Mouse (Mus musculus) CH12.LX (cell line): ENCODE data around the gene Clpb. TPM values are rescaled to one million over a fixed set of nuclear protein-coding genes. Genes with fewer than 3 reads are reported as not detected.

Experiments used
- DNase-seq: peaks from one replicate; pipeline ENCODE4 v3.0.0-alpha.2; 2013; ENCODE audit errors: extremely low read depth
- H3K27ac ChIP-seq: 2 replicates; pipeline ENCODE4 v1.5.1; 2012; ENCODE audit warnings: low read depth, mild to moderate bottlenecking, control low read depth, moderate library complexity; ENCODE audit not compliant: insufficient read depth
- H3K27me3 ChIP-seq: replicated peaks from 2 replicates; pipeline ENCODE3; 2012; ENCODE audit warnings: inconsistent platforms
- H3K36me3 ChIP-seq, 2 experiments: replicated peaks in 1 of 2; 2 replicates each; pipeline versions ENCODE3 to v1.6.1; 2012; ENCODE audit warnings: inconsistent platforms in 1 of 2, low read length in 1 of 2, mild to moderate bottlenecking in 1 of 2, mixed read lengths in 1 of 2, moderate library complexity in 1 of 2; ENCODE audit not compliant: control insufficient read depth in 1 of 2, insufficient read depth in 1 of 2
- H3K4me1 ChIP-seq, 2 experiments: 2 replicates each; pipeline ENCODE4 v1.6.1; 2012; ENCODE audit warnings: inconsistent platforms in 1 of 2, moderate library complexity in 1 of 2; ENCODE audit not compliant: insufficient read depth in 2 of 2, control insufficient read depth in 1 of 2
- H3K4me2 ChIP-seq: 2 replicates; pipeline ENCODE4 v1.6.1; 2012; ENCODE audit warnings: low read depth, mild to moderate bottlenecking, control low read depth; ENCODE audit not compliant: poor library complexity, insufficient read depth, severe bottlenecking
- H3K4me3 ChIP-seq, 3 experiments: fragments of 150-350 bp in 1 of 3; sonication (generic) in 1 of 3; replicated peaks in 1 of 3; 2 replicates each; pipeline versions ENCODE3 to v1.5.1; 2011 to 2012; ENCODE audit warnings: low read depth in 2 of 3, low read length in 2 of 3, mild to moderate bottlenecking in 2 of 3, moderate library complexity in 2 of 3, control low read depth in 1 of 3, improper control_type of control experiment in 1 of 3, inconsistent platforms in 1 of 3, mixed read lengths in 1 of 3; ENCODE audit not compliant: poor library complexity in 1 of 3
- H3K79me2 ChIP-seq: replicated peaks from 2 replicates; pipeline ENCODE4 v1.6.1; 2012; ENCODE audit warnings: mild to moderate bottlenecking, moderate library complexity; ENCODE audit not compliant: control insufficient read depth, poor library complexity, insufficient read depth, severe bottlenecking; ENCODE audit errors: extremely low read depth
- H3K9ac ChIP-seq: 2 replicates; pipeline ENCODE4 v1.6.1; 2012; ENCODE audit warnings: low read depth, mild to moderate bottlenecking, control low read depth, moderate library complexity; ENCODE audit not compliant: insufficient read depth
- H3K9me3 ChIP-seq: replicated peaks from 2 replicates; pipeline ENCODE3; 2012; ENCODE audit warnings: low read length, inconsistent platforms, mixed read lengths
- BHLHE40 ChIP-seq: IDR thresholded peaks from 2 replicates; pipeline ENCODE4 v1.6.1; 2011; ENCODE audit warnings: mild to moderate bottlenecking, low read depth, low read length, improper control_type of control experiment
- CHD1 ChIP-seq: IDR thresholded peaks from 2 replicates; pipeline ENCODE4 v1.6.1; 2012; ENCODE audit warnings: low read depth, low read length, improper control_type of control experiment, inconsistent platforms
- CHD2 ChIP-seq: IDR thresholded peaks from 2 replicates; pipeline ENCODE4 v1.6.1; 2011; ENCODE audit warnings: low read length, improper control_type of control experiment
- CTCF ChIP-seq, 2 experiments: IDR thresholded peaks in 1 of 2; conservative IDR thresholded peaks in 1 of 2; 2 replicates each; pipeline ENCODE4 v1.5.1; 2011 to 2012; ENCODE audit warnings: low read depth in 2 of 2, low read length in 2 of 2, improper control_type of control experiment in 1 of 2, inconsistent platforms in 1 of 2, mild to moderate bottlenecking in 1 of 2, moderate library complexity in 1 of 2
- E2F4 ChIP-seq: IDR thresholded peaks from 2 replicates; pipeline ENCODE4 v1.6.1; 2011; ENCODE audit warnings: low read depth, low read length, improper control_type of control experiment; ENCODE audit not compliant: insufficient replicate concordance
- EP300 ChIP-seq: IDR thresholded peaks from 2 replicates; pipeline ENCODE4 v1.6.1; 2011; ENCODE audit warnings: low read length, improper control_type of control experiment
- ETS1 ChIP-seq: conservative IDR thresholded peaks from 2 replicates; pipeline ENCODE4 v1.6.1; 2012; ENCODE audit warnings: low read depth, mild to moderate bottlenecking, inconsistent platforms, low read length, improper control_type of control experiment, moderate library complexity
- GABPA ChIP-seq: IDR thresholded peaks from 2 replicates; pipeline ENCODE4 v1.6.1; 2012; ENCODE audit warnings: low read depth, low read length, improper control_type of control experiment, inconsistent platforms; ENCODE audit not compliant: insufficient replicate concordance
- IRF4 ChIP-seq: IDR thresholded peaks from 2 replicates; pipeline ENCODE4 v1.6.1; 2014; ENCODE audit warnings: low read depth, mild to moderate bottlenecking, inconsistent platforms, low read length, improper control_type of control experiment
- JUND ChIP-seq: conservative IDR thresholded peaks from 2 replicates; pipeline ENCODE4 v1.6.1; 2011; ENCODE audit warnings: low read depth, low read length, improper control_type of control experiment
- KAT2A ChIP-seq: IDR thresholded peaks from 2 replicates; pipeline ENCODE4 v1.6.1; 2012; ENCODE audit warnings: low read length, improper control_type of control experiment, inconsistent platforms; ENCODE audit not compliant: insufficient replicate concordance
- MAZ ChIP-seq: IDR thresholded peaks from 2 replicates; pipeline ENCODE4 v1.6.1; 2012; ENCODE audit warnings: low read depth, mild to moderate bottlenecking, inconsistent platforms, low read length, improper control_type of control experiment, moderate library complexity
- MEF2A ChIP-seq: IDR thresholded peaks from 2 replicates; pipeline ENCODE4 v1.6.1; 2014; ENCODE audit warnings: low read depth, mild to moderate bottlenecking, inconsistent platforms, low read length, improper control_type of control experiment, borderline replicate concordance
- MXI1 ChIP-seq: IDR thresholded peaks from 2 replicates; pipeline ENCODE4 v1.6.1; 2011; ENCODE audit warnings: mild to moderate bottlenecking, low read depth, low read length, improper control_type of control experiment
- MYC ChIP-seq: IDR thresholded peaks from 2 replicates; pipeline ENCODE4 v1.6.1; 2011; ENCODE audit warnings: low read depth, mild to moderate bottlenecking, improper control_type of control experiment, low read length
- NELFE ChIP-seq: IDR thresholded peaks from 2 replicates; pipeline ENCODE4 v1.6.1; 2011; ENCODE audit warnings: low read depth, low read length, improper control_type of control experiment
- POLR2AphosphoS2 ChIP-seq: IDR thresholded peaks from 2 replicates; pipeline ENCODE4 v1.6.1; 2011; ENCODE audit warnings: low read depth, low read length, improper control_type of control experiment
- RAD21 ChIP-seq: IDR thresholded peaks from 2 replicates; pipeline ENCODE4 v1.6.1; 2011; ENCODE audit warnings: low read depth, mild to moderate bottlenecking, low read length, improper control_type of control experiment, moderate library complexity
- RCOR1 ChIP-seq: conservative IDR thresholded peaks from 2 replicates; pipeline ENCODE4 v1.6.1; 2012; ENCODE audit warnings: low read depth, mild to moderate bottlenecking, inconsistent platforms, low read length, improper control_type of control experiment
- SIN3A ChIP-seq: IDR thresholded peaks from 2 replicates; pipeline ENCODE4 v1.6.1; 2012; ENCODE audit warnings: low read length, improper control_type of control experiment, inconsistent platforms
- SMC3 ChIP-seq: IDR thresholded peaks from 2 replicates; pipeline ENCODE4 v1.6.1; 2011; ENCODE audit warnings: low read depth, low read length, improper control_type of control experiment
- TBP ChIP-seq: conservative IDR thresholded peaks from 2 replicates; pipeline ENCODE4 v1.6.1; 2011; ENCODE audit warnings: low read depth, low read length, improper control_type of control experiment
- ZC3H11A ChIP-seq: IDR thresholded peaks from 2 replicates; pipeline ENCODE4 v1.6.1; 2012; ENCODE audit warnings: low read depth, mild to moderate bottlenecking, inconsistent platforms, low read length, improper control_type of control experiment
- ZKSCAN1 ChIP-seq: IDR thresholded peaks from 2 replicates; pipeline ENCODE4 v1.6.1; 2012; ENCODE audit warnings: low read depth, inconsistent platforms, low read length, improper control_type of control experiment, borderline replicate concordance
- ZMIZ1 ChIP-seq: IDR thresholded peaks from 2 replicates; pipeline ENCODE4 v1.6.1; 2012; ENCODE audit warnings: low read depth, mild to moderate bottlenecking, inconsistent platforms, low read length, improper control_type of control experiment
- ZNF384 ChIP-seq: IDR thresholded peaks from 2 replicates; pipeline ENCODE4 v1.6.1; 2012; ENCODE audit warnings: low read depth, low read length, improper control_type of control experiment, inconsistent platforms
- dilution Hi-C: fragments of 300-500 bp; cut with MboI; formaldehyde crosslinking; loops from 2 replicates; pipeline ENCODE4 v1.14.3; 2020; ENCODE audit warnings: low sequenced_read_pairs; ENCODE audit not compliant: extremely low pct_unique_long_range_greater_than_20kb, extremely low pct_ligation_motif_present
- in situ Hi-C: fragments of 300-500 bp; cut with MboI; formaldehyde crosslinking; loops from 3 replicates; pipeline ENCODE4 v1.14.3; 2019; ENCODE audit warnings: low sequenced_read_pairs, low pct_ligation_motif_present, low pct_unique_long_range_greater_than_20kb, mixed read lengths
- polyA plus RNA-seq: library from polyadenylated mRNA; unstranded; fragments of >175 nt; gene quantifications from 2 replicates; pipeline ENCODE4 v1.2.1, GENCODE M21; 2012; ENCODE audit warnings: low read depth; ENCODE audit not compliant: insufficient read length
- total RNA-seq, 2 experiments: library from RNA; depleted of rRNA; stranded (reverse); fragments of 300-350 nt in 1 of 2; fragments of >200 nt in 1 of 2; gene quantifications; 2 replicates each; pipeline ENCODE4 v1.2.3; 2012 to 2014

The Clpb gene
- total and polyA plus RNA-seq, 3 experiments, result 25.5 to 68.4 (median 41.7) TPM

- dilution Hi-C loops, result no loop called here
- no peaks in the 10 kb centered on the region for H3K79me2 ChIP-seq
- in situ Hi-C loops, result no loop called here
- no peak for DNase-seq
- no peak overlapping the region for H3K4me3 ChIP-seq
- peaks cover 4% of the 10 kb centered on the region for H3K27me3 ChIP-seq
- H3K27ac ChIP-seq, result no peak overlapping the region
- no peaks in the 10 kb centered on the region for H3K36me3 ChIP-seq
- H3K9me3 ChIP-seq, result no peaks in the 10 kb centered on the region
- TF ChIP-seq CHD1, result no peak
- TF ChIP-seq ZNF384, result no peak
- TF ChIP-seq NELFE, result no peak
- no peak for TF ChIP-seq RAD21
- TF ChIP-seq KAT2A, result no peak
- TF ChIP-seq ETS1, result no peak
- no peak for TF ChIP-seq E2F4
- TF ChIP-seq POLR2AphosphoS2, result no peak
- no peak for TF ChIP-seq ZMIZ1
- no peak for TF ChIP-seq BHLHE40
- TF ChIP-seq EP300, result no peak
- TF ChIP-seq ZKSCAN1, result no peak
- TF ChIP-seq RCOR1, result no peak
- TF ChIP-seq MYC, result no peak
- no peak for TF ChIP-seq ZC3H11A
- TF ChIP-seq MAZ, result no peak
- TF ChIP-seq TBP, result no peak
- no peak for TF ChIP-seq JUND
- TF ChIP-seq CTCF (conservative IDR thresholded peaks at IDR 0.05 in 1 of 2, IDR thresholded peaks at IDR 0.05 in 1 of 2; ENCODE audit: low read depth in 2 of 2, low read length in 2 of 2), result no peak
- no peak for TF ChIP-seq IRF4
- no peak overlapping the region for H3K4me2 ChIP-seq
- no peak overlapping the region for H3K9ac ChIP-seq
- H3K4me1 ChIP-seq, result peaks cover 6% of the 10 kb centered on the region in 2 experiments; a peak in 2 of 4 replicates
These were observed 48.0 kb upstream of the Clpb start for GRCm38 (mm10) chr7:101615406-101615805.

GRCm38 (mm10) chr7:101616136-101616835, 47.1 kb upstream of the Clpb start:
- Histone ChIP-seq H3K4me2 (no peak overlapping the region), H3K9ac (no peak overlapping the region), H3K4me3 (no peak overlapping the region), H3K9me3 (no peaks in the 10 kb centered on the region), H3K79me2 (no peaks in the 10 kb centered on the region), H3K27me3 (peaks cover 4% of the 10 kb centered on the region), H3K36me3 (no peaks in the 10 kb centered on the region), H3K4me1 (peaks cover 6% of the 10 kb centered on the region in 2 experiments; a peak in 2 of 4 replicates), H3K27ac (no peak overlapping the region)
- DNase-seq, result no peak
- TF ChIP-seq CHD2 (no peak), SIN3A (no peak), SMC3 (no peak), MEF2A (no peak), MXI1 (no peak), RAD21 (no peak), MAZ (no peak), GABPA (no peak), RCOR1 (no peak), NELFE (no peak), TBP (no peak)
- dilution Hi-C loops, result no loop called here
- in situ Hi-C loops, result no loop called here
